In the genomic region with DNA sequence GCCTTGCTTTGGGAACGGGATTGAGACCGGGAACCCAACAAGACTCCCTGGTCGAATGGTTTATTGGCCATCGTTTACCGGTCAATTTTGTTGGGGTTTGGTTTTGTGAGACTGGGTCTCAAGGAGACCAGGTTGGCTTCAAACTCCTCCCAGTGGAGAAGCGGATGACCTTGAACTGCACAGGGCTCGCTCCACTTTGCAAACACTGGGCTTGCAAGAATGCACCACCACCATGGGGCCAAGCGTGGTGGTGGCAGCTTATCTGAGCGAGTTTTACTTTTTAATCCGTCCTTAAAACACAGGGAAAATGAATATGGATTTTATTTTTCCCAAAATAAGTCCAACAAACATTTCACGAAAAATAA, we compare ENCODE assay signal across 9 mouse cellular contexts. TPM values are rescaled to one million over a fixed set of nuclear protein-coding genes. Genes with fewer than 3 reads are reported as not detected.
DNase-seq lines count a peak whose midpoint lies in the region; ATAC-seq lines count a peak whose summit lies in the region.
"Had no signal": no experiment of that assay in that cellular context is flagged by ENCODE, and none has a peak within 500 bp of the region (broad histone marks: within the 10 kb centered on the region; RNA-seq: fewer than 3 reads in every experiment).

No protein-coding gene starts in this region.

- peak overlapping the region; percentile 89 for H3K4me2 ChIP-seq in lung, embryonic 16.5 days (ENCODE audit: low read depth, low read length)
- peak overlapping the region; percentile 99 for H3K4me2 ChIP-seq in limb, embryonic 15.5 days

- peak overlapping the region; percentile 61 for H3K4me3 ChIP-seq in lung, embryonic 16.5 days (ENCODE audit: low read length)
- H3K4me3 ChIP-seq in limb, embryonic 15.5 days, result peak overlapping the region; percentile 61

- no peaks in the 10 kb centered on the region for H3K4me1 ChIP-seq in lung, embryonic 16.5 days (replicated peaks; ENCODE audit: control insufficient read depth, insufficient read depth, low read length)
- H3K4me1 ChIP-seq in limb, embryonic 15.5 days, result peaks cover 7% of the 10 kb centered on the region; the same call in 1 of the 2 replicates

- H3K9me3 ChIP-seq in lung, embryonic 16.5 days (ENCODE audit: control insufficient read depth, low read length), result no peaks in the 10 kb centered on the region
- H3K9me3 ChIP-seq in limb, embryonic 15.5 days, result no peaks in the 10 kb centered on the region
- H3K9me3 ChIP-seq: megakaryocyte, embryonic 14.5 days had no signal

- peak; percentile 31 for DNase-seq in adrenal gland, postnatal 14 days
- no peak for DNase-seq in adrenal gland, postnatal 4 days (ENCODE audit: low spot score in 2 of 2)
- no peak for DNase-seq in lung, postnatal 4 days
- DNase-seq in yolk sac, embryonic 10.5 days (ENCODE audit: low spot score), result peak; percentile 8
- DNase-seq in right cerebral cortex, adult 18-20 months, result no peak
- DNase-seq in cerebellum, adult 11-12 months, result no peak

- no peaks in the 10 kb centered on the region for H3K27me3 ChIP-seq in lung, embryonic 16.5 days (ENCODE audit: control insufficient read depth, insufficient read depth, low read depth, low read length)
- no peaks in the 10 kb centered on the region for H3K27me3 ChIP-seq in limb, embryonic 15.5 days

- no peak overlapping the region for H3K27ac ChIP-seq in lung, embryonic 16.5 days (ENCODE audit: low read length)
- H3K27ac ChIP-seq in limb, embryonic 15.5 days, result no peak overlapping the region

- WGBS in lung, embryonic 16.5 days, result 14% methylated on average over 11 of the region's 11 CpGs
- WGBS in limb, embryonic 15.5 days, result 22% methylated on average over 11 of the region's 11 CpGs

- peak overlapping the region; percentile 74 for H3K9ac ChIP-seq in lung, embryonic 16.5 days (ENCODE audit: low read length)
- H3K9ac ChIP-seq in limb, embryonic 15.5 days, result peak overlapping the region; percentile 50; the same call in 1 of the 2 replicates

- peak; percentile 78 for ATAC-seq in lung, embryonic 16.5 days (ENCODE audit: low read depth)
- no peak for ATAC-seq in limb, embryonic 15.5 days (ENCODE audit: insufficient number of reproducible peaks, low FRiP score, low TSS enrichment, low read depth)

- no peaks in the 10 kb centered on the region for H3K36me3 ChIP-seq in lung, embryonic 16.5 days (ENCODE audit: control insufficient read depth, insufficient read depth, low read length)
- H3K36me3 ChIP-seq in limb, embryonic 15.5 days, result no peaks in the 10 kb centered on the region

RNA-seq across cellular contexts. Expression of a gene that starts 0.4 kb away (rescaled TPM):
- 6.3 and 9.7 TPM in 2 replicates for total RNA-seq in adrenal gland, postnatal 14 days (2021)
- total RNA-seq in adrenal gland, postnatal 4 days (2021), result 10 to 100 TPM; 11.5 to 13.2 TPM
- polyA plus RNA-seq in lung, embryonic 16.5 days (2015; fragmentation: Nextera tagmentation; extraction: Ambion mirVana), result 11.6 and 11.8 TPM in 2 replicates
- 3.3 and 3.5 TPM in 2 replicates for polyA plus RNA-seq in limb, embryonic 15.5 days (2015; fragmentation: Nextera tagmentation; extraction: Ambion mirVana)

Comparison
In these comparisons a context has a peak if more than half of its experiments do, and no peak if none do; other contexts are left out.
1. DNase-seq: peak in adrenal gland, postnatal 14 days (single experiment) and yolk sac, embryonic 10.5 days (single experiment); none in adrenal gland, postnatal 4 days (0 of 2), lung, postnatal 4 days (0 of 2), right cerebral cortex, adult 18-20 months (single experiment) and cerebellum, adult 11-12 months (single experiment).